Mouse (Mus musculus) right cerebral cortex, postnatal 10 days (tissue): ENCODE measurements around the gene Plaa.

Experiments
- DNase-seq, 2 experiments: peaks; one replicate each; pipeline ENCODE4 v3.0.0; 2021; ENCODE audit warnings: low spot score in 2 of 2

Gene Plaa

DNA sequence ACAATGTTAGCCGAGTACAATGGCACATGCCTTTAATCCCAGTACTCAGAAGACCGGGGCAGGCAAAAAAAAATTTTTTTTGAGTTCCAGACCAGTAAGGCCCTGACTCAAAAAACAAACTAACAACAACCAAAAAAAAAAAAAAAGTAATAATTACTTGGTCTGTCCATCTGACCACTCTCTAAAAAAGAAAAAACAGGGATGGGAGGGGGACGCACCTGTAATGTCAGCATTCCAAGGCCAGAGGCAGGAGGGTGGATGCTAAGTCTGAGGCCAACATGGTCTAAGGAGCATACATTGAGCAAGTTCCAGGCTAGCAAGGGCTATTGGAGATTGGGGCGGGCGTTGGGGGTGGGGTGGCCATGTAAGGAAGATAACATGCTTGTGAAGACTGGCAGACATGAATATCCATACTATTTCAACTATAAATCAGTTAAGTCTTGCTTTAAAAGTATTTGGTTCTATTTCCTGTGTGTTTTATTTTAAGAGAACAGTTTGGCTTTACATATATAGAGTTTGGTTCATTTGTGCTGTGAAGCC, 48.0 kb downstream of the Plaa start:
- no peak for DNase-seq

DNA sequence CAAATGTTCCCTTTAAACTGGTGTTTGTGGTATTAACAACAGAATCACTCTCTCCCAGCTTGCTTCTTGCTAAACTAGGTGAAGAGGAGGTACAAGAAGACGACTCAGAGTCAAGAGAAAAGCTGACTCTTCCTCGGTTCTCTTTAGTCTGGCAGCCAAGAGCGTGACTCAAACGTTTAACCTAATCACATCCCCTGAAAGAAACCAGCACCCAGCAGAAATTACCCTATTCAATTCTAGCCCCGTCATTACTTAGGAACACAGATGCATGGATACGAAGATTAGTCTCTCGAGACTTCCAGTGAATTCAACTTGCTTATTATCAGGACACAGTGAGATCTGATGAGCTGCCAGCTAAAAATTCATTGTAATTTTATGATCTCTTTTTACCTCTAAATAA, 58.7 kb downstream of the Plaa start:
- no peak for DNase-seq

DNA sequence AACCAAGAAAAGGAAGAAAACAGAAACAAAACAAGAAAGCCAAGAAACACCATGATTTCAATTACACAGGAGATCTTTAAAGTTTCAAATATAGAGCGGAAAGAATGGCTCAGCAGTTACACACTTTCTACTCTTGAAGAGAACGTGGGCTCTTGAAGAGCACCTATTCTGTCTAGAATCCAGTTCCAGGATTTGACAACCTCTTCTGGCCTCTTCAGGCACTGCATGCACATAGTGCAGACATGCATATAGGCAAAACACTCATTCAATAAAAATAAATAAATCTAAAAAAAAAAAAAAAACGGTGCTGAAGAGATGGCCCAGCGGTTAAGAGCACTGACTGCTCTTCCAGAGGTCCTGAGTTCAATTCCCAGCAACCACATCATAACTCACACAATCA, 60.0 kb downstream of the Plaa start:
- no peak for DNase-seq

DNA sequence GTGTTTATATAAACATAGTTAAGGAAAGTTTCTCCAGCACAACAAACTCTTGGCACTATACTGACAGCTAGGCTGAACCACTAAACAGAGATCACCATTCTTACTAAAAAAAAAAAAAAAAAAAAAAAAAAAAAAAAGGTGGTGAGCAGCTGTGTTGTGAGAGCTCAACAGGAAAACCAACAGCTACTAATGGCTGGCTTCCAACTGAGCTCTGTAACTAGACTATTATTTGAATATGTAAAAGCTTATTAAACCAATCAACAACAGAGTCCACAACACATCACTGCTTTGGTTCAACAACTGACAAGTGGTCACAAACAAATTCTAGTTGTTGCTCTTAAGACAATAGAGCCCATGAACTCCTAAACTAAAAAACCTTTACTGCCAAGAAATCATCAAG, 69.8 kb downstream of the Plaa start:
- DNase-seq, result no peak

DNA sequence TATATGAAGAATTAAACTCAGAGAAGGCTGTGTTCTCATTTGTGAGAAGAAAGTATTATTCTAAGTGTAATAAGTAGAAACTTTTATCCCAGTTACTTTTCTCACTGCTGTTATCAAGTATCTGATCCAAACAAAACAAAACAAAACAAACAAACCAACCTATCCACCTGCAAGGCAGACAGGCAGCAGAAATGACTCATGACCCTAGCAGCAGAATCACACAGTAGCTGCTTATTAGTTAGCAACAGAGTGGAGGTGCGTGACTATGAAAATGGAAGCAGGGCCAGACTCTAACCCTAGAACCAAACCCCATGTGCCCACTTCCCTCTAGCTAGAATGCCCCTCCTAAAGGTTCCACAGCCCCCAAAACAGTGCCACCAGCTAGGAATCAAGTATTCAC, 73.6 kb downstream of the Plaa start:
- no peak for DNase-seq

DNA sequence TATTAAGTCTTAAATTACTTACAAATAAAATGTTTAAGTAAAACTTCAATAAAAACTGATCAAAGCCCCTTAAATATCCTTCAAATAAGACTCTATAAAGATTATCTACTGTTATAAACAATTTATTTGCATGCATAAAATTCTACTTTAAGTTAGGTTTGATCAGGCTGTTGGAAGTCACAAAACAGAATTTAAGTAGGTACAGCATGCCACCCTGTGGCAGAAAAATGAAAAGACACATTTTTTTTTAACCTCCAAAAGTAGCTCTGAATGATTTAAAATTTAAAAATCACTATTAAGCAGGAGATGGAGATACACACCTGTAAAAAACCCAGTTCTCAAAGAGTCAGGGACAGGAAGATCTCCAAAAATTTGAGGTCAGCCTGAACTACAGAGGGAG, 79.7 kb downstream of the Plaa start:
- DNase-seq, result no peak

DNA sequence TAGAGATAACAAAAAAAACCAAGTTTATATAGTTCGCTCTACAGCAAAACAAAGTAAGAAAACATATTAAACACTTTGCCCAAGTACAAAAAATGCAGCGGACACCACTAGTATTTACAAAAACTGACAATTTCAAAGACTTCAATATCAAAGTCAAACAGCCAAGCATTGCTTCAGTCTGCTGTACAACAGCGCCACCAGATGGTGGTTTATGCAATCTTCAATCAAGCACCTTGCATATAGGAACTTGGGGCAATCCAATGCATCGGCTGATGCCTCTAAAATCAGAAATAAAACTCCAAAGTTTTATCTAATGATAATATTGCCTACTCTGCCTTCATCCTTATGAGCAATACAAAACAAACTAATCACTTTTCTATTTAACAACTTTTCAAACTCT, 85.4 kb downstream of the Plaa start:
- DNase-seq, result peak; percentile 54 to 76
